Mouse (Mus musculus): ENCODE data around the gene BC025920.

Gene BC025920

GRCm38 (mm10) chr10:81641566-81641965 lies 35.5 kb downstream of the BC025920 start:
- in situ Hi-C loops (cut with MboI, MseI), result loop anchor here (5.0 to 25.0 kb wide), 4 partner anchors 63 to 1146 kb away; partner anchors contain the start of gene Zfp433 (in 1 of the 2)

- in situ Hi-C loops (cut with MboI, MseI), result loop anchor here (5.0 to 25.0 kb wide), 4 partner anchors 63 to 1145 kb away; partner anchors contain the start of gene Zfp433 (in 1 of the 2)
These were observed 36.0 kb downstream of the BC025920 start for GRCm38 (mm10) chr10:81641978-81642647.

DNA sequence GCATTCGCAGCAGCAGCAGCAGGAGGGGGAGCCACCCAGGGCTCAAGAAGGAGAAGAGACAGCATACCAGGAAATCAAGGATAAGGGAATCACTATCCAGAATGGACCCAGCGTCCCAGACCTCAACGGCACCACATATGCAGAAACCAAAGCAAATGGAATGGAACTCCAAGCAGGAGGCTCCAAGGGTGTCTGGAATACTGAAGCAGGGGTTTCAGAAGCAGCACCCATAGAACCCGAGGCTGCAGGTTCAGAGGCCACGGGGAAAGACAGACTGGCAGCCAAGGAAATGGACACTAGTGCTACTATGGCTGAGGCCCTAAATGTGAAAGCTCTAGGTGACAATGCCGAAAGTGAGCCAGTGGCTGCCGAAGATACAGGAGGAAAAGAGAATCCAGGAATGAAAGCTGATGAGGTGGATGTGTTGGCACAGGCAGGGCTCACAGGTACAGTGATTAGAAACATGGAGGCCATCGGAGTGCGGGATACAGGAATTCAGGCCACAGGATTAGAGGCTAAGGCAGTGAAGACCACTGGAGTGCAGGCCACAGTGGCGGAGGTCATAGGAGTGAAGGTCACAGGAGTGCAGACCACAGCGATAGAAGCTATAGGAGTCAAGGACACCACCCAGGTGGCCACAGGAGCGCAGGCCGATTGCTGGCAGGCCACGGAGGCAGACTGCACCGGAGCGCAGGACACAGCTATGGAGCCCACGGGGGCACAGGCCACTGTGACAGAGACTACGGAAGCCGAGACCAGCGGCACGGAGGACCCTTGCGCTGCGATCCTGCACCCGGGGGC lies 36.8 kb downstream of the BC025920 start:
- in situ Hi-C loops (cut with MboI, MseI), result loop anchor here (5.0 to 25.0 kb wide), 4 partner anchors 62 to 1144 kb away; partner anchors contain the start of gene Zfp433 (in 1 of the 2)

GRCm38 (mm10) chr10:81643449-81644055 lies 37.5 kb downstream of the BC025920 start:
- in situ Hi-C loops (cut with MboI, MseI), result loop anchor here (5.0 to 25.0 kb wide), 4 partner anchors 61 to 1144 kb away; partner anchors contain the start of gene Zfp433 (in 1 of the 2)

GRCm38 (mm10) chr10:81644162-81644561 lies 38.1 kb downstream of the BC025920 start:
- in situ Hi-C loops (cut with MboI, MseI), result loop anchor here (5.0 to 25.0 kb wide), 4 partner anchors 61 to 1143 kb away; partner anchors contain the start of gene Zfp433 (in 1 of the 2)

- in situ Hi-C loops (cut with MboI, MseI), result loop anchor here (5.0 to 25.0 kb wide), 4 partner anchors 60 to 1143 kb away; partner anchors contain the start of gene Zfp433 (in 1 of the 2)
These were observed 38.6 kb downstream of the BC025920 start for GRCm38 (mm10) chr10:81644716-81645115.

DNA sequence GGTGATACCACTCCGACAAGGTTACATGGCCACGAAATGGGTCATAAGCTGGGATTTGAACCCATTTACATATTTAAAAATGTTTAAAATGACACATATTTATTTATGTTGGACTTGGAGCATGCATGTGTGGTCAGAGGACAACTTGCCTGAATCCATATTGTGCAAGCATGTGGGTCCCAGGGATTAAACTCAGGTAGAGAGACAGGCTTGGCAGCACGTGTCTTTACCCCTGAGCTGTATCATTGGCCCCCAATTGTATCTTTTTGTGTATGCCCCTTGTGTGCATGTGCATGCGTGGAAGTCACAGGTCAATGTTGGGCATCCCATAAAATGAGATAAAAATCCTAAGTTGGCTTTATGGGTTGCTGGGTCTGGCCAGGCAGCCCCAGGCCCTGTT lies 39.3 kb downstream of the BC025920 start:
- in situ Hi-C loops (cut with MboI, MseI), result loop anchor here (10.0 to 25.0 kb wide), 3 partner anchors 59 to 1142 kb away; partner anchors contain the start of gene Zfp433 (in 1 of the 2)

DNA sequence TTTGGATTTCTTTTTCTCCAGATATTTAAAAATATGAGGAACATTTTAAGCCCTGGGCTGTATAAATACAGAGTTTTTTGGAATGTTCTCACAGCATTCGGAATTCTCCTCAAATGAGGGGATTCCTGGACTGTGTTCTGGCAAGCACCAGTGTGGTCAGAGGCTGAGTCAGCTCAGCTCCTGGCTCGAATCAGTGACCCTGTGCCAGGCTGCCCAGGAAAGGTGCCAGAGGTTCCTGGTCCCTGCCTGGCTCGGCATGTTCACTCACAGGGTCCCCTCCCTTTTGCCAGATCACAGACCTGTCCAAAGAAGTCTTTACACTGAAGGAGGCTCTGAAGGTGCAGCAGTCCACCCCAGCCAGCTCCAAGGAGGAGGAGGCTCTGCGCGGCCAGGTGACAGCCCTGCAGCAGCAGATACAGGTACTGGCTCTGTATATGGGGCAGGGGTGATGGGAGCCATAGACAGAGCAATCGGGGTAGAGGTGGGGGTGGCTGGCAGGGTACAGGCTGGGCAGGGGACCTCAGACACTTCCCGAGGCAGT lies 40.0 kb downstream of the BC025920 start:
- in situ Hi-C loops (cut with MboI, MseI), result loop anchor here (10.0 to 25.0 kb wide), 3 partner anchors 59 to 1141 kb away; partner anchors contain the start of gene Zfp433 (in 1 of the 2)

- in situ Hi-C loops (cut with MboI, MseI), result loop anchor here (10.0 to 25.0 kb wide), 3 partner anchors 56 to 1138 kb away; partner anchors contain the start of gene Zfp433 (in 1 of the 2)
These were observed 43.0 kb downstream of the BC025920 start, which contains the start of gene Gm10778 for GRCm38 (mm10) chr10:81648803-81649775. TSS of gene Gm10778 (plus strand) at chr10:81649059.

DNA sequence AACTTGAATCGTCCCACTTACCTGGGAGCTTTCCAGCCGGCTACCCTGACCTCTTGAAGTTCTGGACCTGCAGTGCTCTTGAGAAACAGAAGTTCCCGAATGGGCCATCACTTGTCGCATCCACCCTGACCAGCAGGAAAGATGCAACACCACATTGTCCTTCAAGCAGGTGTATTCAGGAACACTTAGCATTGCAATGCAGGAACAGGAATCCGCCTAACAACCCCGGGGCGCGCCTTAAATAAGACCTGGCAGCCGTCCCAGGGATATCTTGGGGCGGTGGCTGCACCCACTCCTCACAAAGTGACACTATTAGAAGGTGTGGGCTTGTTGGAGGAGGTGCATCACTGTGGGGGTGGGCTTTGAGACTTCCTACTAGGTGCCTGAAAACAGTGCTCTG lies 49.1 kb downstream of the BC025920 start:
- in situ Hi-C loops (cut with MboI, MseI), result loop anchor here in 1 of 2 experiments (10.0 kb wide), 1 partner anchor 60 kb away; no protein-coding TSS in a partner anchor

GRCm38 (mm10) chr10:81656174-81656573 lies 50.1 kb downstream of the BC025920 start:
- in situ Hi-C loops (cut with MboI, MseI), result loop anchor here in 1 of 2 experiments (10.0 kb wide), 1 partner anchor 59 kb away; no protein-coding TSS in a partner anchor
